Mouse (Mus musculus) brain, embryonic 14.5 days (tissue): ENCODE results near the gene Zbtb43. TPM values are rescaled to one million over a fixed set of nuclear protein-coding genes. Genes with fewer than 3 reads are reported as not detected.

Experiments
- DNase-seq: peaks from one replicate; pipeline ENCODE4 v3.0.0-alpha.2; 2011; ENCODE audit warnings: low read depth
- CTCF ChIP-seq: fragments of 200-500 bp; IDR thresholded peaks from 2 replicates; pipeline ENCODE4 v1.5.1; 2012; ENCODE audit warnings: inconsistent platforms, mild to moderate bottlenecking, moderate library complexity, borderline replicate concordance; ENCODE audit not compliant: insufficient read depth, insufficient read length; ENCODE audit errors: extremely low read depth
- POLR2A ChIP-seq: fragments of 200-500 bp; IDR thresholded peaks from 2 replicates; pipeline ENCODE4 v1.6.1; 2012; ENCODE audit warnings: mild to moderate bottlenecking, inconsistent platforms, borderline replicate concordance; ENCODE audit not compliant: poor library complexity, insufficient read depth, insufficient read length, severe bottlenecking; ENCODE audit errors: extremely low read depth
- polyA plus RNA-seq: library from polyadenylated mRNA; depleted of rRNA; stranded (reverse); fragments of >200 nt; gene quantifications from 2 replicates; pipeline ENCODE4 v1.2.3, GENCODE M21; 2012

Zbtb43 gene
- polyA plus RNA-seq, 1 experiment, result 22.6 TPM

DNA sequence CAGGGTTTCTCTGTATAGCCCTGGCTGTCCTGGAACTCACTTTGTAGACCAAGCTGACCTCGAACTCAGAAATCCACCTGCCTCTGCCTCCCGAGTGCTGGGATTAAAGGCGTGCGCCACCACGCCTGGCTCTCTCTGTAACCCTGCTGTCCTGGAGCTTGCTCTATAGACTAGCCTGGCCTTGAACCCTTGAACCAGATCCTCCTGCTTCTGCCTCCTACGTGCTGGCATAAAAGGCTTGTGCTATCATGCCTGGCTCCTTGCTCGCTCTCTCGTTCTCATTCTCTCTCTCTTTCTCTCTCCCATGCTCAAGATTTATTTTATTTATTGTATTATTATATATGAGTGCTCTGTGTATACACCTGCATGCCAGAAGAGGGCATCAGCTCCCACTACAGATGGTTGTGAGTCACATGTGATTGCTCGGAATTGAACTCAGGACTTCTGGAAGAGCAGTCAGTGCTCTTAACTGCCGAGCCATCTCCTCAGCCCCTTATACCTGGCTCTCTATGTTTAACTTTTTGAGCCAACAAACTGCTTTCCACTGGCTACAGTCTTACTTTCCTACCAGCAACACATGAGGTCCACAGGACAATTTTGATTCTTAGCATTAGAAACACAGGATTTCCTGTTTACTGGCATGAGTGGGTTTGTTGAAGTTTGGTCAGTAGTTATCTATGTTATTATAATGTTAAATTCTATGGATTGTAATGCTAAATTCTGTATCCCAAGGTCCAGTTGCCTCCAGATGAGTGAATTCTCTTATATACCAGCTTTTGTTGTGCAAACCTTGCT, 9.8 kb upstream of the Zbtb43 start:
- TF ChIP-seq CTCF, result no peak
- TF ChIP-seq POLR2A, result no peak
- DNase-seq, result no peak

DNA sequence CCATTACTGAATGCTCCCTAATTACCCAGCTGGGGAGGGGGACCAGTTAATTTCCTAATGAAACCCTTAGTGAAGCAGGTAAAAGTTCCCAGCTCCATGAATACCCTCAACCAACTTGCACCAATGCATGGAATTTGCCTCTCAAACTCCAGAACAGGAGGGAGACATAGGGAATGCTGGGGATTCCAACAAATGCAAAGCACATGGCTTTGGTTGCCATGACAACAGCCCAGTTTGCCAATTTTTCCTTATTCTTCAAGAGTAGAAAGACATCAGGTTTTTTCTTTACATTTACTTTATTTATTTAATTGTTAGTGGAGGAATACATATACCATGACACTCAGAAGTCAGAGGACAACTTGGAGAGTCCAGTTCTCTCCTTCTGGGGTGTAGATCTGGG, 7.6 kb upstream of the Zbtb43 start:
- TF ChIP-seq POLR2A, result no peak
- TF ChIP-seq CTCF, result no peak
- DNase-seq, result peak; percentile 80

DNA sequence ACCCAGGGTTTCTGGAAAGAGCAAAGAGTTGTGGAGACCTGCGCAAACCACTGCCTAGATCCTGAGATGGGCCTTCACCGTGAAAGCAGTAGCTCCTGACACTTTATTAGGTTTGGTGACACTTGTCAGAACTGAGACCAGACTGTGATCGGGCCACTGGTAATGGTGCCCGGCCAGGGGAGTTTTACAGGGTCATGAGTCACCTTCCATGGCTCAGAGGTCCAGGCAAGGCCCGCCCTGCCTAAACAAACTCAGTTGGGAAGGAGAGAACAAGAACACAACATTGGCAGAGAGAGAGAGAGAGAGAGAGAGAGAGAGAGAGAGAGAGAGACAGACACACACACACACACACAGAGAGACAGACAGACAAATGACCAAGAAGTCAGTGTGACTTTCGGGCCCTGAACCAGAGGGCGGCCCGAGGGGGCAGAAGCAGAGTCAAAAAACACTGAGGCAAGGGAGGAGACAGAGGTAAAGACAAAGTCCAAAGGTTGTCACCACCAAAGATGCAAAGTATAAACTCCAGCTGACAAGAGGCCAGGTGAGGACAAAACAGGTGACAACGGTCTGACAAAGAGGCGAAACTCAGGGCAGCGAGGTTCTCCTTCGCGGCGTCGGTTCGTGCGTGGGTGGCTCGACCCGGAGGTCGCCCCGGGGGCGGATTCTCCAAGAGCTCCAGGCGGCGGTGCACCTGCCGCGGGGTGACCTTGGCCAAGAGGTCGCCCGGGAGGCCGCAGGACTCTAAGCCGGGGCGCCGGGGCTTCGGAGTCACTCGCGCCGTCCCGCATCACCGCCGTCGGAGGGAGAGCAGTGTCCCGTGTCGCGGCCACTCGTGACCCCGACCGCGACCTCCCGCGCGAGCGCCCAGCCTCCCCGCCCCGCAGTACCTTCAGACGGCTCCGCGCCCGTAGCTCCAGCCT, 553 bp downstream of the Zbtb43 start:
- TF ChIP-seq POLR2A, result no peak
- no peak for TF ChIP-seq CTCF
- DNase-seq, result no peak

DNA sequence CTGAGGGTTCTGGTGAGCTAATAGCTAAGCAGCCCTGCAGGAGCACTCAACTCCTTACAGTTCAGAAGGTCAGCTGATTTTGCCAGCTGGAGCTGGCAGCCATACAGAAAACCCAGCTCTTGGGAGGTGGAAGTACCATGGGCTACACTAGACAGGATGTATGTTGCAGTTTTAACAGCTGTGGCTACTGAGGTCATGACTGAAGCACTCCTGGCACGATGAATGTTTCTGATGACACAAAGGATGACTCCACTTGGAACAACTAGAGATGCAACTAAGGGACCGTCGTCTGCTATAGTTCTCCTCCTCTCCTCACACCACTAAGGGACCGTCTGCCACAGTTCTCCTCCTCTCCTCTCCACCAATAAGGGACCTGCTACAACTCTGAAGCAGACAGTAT, 2.4 kb downstream of the Zbtb43 start:
- no peak for TF ChIP-seq POLR2A
- no peak for TF ChIP-seq CTCF
- peak; percentile 9 for DNase-seq

DNA sequence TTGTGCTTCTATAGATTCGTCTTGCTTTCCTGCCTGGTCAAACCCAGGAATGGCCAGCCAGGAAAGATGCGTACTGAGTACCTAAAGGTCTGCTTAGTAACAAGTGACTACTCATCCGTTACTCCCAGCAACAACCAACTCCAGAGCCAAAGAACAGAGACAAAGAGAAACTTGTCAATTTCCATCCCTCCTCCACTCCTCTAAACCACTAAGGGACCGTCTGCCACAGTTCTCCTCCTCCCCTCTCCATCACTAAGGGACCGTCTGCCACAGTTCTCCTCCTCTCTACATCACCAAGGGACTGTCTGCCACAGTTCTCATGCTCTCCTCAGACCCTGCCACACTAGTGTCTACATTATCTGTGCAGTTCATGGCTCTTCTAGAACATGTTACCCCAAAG, 3.1 kb downstream of the Zbtb43 start:
- TF ChIP-seq CTCF (no peak), POLR2A (no peak)
- no peak for DNase-seq

DNA sequence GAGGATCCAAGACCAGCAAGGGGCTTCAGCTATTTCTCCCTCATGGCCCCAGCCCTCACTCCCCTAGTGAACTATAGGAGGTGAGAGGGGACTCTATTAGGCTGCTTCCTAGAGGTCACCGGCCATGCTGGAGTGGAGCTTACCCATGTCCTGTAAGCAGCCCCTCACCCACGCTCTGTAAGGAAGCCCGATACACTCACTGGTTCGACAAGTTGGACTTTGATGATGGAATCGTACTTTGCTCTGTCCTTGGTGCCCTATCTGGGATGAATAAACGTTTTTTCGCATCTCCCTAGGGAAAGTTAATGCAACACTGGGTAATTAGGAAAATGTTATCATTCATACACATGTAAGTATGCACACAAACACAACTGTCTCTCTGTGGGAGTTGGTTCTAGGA, 6.3 kb downstream of the Zbtb43 start:
- no peak for DNase-seq
- TF ChIP-seq POLR2A (no peak), CTCF (no peak)

DNA sequence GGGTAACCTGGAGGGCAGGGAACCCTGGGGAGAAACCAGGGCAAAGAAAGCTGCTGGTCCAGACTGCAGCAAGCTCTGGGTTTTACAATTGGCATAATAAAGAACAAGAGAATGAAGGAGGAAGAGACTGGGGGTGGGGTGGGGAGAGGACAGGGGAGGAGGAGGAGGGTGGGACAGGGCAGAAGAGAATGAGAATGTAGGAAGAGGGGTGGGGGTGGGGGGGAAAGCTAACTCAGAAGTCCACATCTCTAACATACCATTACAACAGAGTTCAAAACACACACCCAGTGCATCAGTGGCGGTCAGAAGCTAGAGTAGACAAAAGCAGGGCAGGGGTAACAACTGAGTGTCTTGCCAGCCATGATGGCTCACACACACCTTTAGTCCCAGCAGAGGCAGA, 7.3 kb downstream of the Zbtb43 start:
- DNase-seq, result no peak

DNA sequence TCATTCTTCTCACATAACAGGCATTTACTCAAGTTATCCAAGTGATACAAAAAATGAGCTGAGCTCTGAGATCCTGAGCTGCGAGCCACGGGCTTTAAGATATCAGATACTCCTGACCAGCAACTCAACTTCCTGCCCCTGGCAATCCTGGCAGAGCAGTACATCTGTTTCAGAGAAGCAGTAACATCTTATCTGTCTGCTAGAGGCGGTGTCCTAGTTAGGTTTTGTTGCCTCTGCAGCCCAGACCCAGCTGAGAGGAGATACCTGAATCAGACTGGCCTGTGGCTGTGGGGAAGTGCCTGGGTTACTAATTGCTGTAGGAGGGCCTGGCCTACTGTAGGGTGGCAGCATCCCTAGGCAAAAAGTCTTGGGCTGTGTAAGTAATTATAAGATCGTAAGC, 8.7 kb downstream of the Zbtb43 start:
- DNase-seq, result no peak
- TF ChIP-seq CTCF, result no peak

More for the DNA sequence above, 7.3 kb downstream of the Zbtb43 start:
- TF ChIP-seq CTCF (no peak), POLR2A (no peak)

DNA sequence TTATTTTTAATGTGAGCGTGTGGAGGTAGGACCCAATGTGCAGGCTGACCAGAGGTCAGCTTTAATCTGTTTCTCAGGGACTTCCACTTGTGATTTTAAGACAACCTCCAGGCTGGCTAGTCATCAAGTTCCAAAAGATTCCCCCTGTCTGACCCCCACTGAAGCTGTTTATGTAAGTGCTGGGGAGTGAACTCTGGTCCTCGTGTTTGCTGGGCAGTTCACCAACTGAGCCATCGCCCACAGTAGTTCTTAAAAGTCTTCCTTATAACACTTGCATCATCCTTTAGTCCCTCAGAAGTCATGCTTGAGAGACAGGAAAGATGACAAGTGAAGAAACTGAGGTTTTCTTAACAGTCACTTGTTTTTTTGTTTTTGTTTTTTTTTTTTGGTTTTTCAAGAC, 11.7 kb downstream of the Zbtb43 start:
- no peak for TF ChIP-seq CTCF
- TF ChIP-seq POLR2A, result no peak
- no peak for DNase-seq

DNA sequence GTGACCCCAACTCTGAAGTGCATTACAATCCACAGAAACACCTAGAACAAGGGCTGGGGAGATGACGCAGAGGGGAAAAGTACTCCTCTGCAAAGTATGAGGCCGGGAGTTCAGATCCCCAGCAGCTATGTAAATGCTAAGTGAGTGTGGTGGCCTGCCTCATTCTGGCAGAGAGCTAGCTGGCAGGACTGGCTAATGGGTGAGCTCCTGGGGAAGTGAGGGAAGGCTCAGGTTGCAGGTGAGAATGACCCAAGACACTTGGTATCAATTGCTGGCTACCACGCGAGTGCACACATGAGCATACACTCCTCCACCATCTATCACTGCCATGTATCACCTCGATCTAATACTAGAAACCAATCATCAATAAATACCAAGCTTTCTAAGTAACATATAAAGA, 12.1 kb downstream of the Zbtb43 start:
- DNase-seq, result no peak

DNA sequence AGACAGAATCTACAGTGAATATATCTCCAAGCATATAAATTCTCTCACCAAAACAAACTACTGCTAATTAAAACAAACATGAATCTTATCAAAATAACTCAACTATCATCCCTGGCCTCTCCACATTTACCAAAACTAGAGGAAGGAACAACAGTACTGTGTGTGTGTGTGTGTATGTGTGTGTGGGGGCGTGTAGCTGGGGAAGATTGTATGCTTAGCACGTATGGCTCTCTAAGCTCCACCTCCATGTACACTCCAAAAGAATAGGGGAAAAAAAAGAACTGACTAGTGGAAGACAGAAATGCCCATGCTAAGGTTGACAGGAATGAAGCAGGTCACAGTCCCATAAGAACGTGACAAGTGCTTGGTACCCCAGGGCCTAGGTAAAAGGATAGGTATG, 13.0 kb downstream of the Zbtb43 start:
- TF ChIP-seq CTCF (no peak), POLR2A (no peak)

More for the DNA sequence above, 12.1 kb downstream of the Zbtb43 start:
- TF ChIP-seq CTCF (no peak), POLR2A (no peak)

More for the DNA sequence above, 13.0 kb downstream of the Zbtb43 start:
- no peak for DNase-seq
